Mouse (Mus musculus) neutrophil, adult 5-6 weeks (primary cell): ENCODE measurements around the gene Slco4c1. TPM values are rescaled to one million over a fixed set of nuclear protein-coding genes. Genes with fewer than 3 reads are reported as not detected.

ENCODE experiments used
- ATAC-seq: fragments of 151-379, 151-347 bp; 2 replicates; pipeline ENCODE4 v1.8.0; 2017; ENCODE audit warnings: mild to moderate bottlenecking, moderate TSS enrichment; ENCODE audit not compliant: insufficient number of reproducible peaks, poor library complexity, low FRiP score, severe bottlenecking; ENCODE audit errors: extremely low read depth
- total RNA-seq: library from RNA; stranded (forward); fragments of 200-1000 nt; gene quantifications from 2 replicates; pipeline ENCODE4 v1.2.3, GENCODE M21; 2017

Gene Slco4c1
- total RNA-seq, 1 experiment from 2014 or later: 9.3 TPM

DNA sequence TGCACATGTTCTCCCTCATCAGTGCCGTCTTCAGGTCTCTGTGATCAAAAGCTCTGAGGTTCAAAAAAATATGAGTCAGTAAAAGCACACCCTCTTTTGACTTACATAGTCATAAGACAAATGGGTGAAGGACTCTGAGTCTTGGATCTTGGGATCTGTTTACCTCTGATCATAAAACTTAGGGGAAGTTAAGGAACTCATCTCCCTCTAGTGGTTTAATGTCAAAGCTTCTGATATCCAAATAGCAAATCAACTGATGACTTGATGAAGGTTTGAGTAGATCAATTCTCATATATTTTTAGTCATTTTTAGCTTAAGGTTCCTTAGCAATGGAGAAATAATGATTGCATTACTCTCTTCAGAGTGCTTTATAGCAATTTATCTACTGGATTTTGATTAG is 82.7 kb downstream of the Slco4c1 start:
- no peak for ATAC-seq

GRCm38 (mm10) chr1:96774174-96774573 is 97.8 kb downstream of the Slco4c1 start:
- no peak for ATAC-seq

DNA sequence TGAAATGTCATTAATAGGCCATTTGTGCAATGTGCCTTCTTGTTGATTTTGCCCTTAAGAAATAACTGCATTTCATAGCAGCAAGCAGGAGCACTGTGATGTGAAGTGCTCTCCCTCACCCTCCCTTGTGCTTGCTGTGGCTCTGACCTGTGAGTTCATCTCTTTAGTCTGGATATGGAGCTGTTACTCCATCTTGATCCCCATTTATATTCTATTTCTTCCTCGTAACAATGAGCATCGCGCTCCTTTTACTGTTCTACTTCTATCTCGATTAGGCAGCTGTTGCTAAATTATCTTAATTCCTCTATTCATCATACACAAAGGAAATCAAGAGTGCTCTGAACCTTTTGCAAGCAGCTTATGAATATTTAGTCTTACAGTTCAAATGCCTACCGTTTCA is 98.3 kb downstream of the Slco4c1 start:
- no peak for ATAC-seq

GRCm38 (mm10) chr1:96770283-96770682 is 101.7 kb downstream of the Slco4c1 start:
- no peak for ATAC-seq

GRCm38 (mm10) chr1:96768264-96768663 is 103.7 kb downstream of the Slco4c1 start:
- no peak for ATAC-seq

DNA sequence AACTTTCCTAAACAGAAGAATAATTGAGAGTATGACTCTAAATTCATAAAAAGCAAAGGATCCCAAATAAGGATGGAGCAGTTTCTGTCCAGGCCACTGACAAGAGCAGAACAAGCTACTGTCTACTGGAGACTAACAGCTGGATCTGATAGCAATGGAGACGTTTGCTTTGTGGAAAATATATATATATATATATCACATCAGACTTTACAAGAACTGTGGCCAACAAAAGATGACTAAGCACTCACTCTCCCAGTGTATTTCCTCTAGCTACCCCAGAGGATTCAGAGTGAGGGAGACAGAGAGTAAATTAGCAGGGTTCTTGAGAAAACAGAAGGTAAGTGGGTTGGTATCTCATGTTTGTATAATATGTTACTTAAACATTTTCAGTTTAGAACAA is 105.4 kb downstream of the Slco4c1 start:
- ATAC-seq: no peak
